ENCODE assay signal across 21 mouse cellular contexts in genomic region chr3:153636804-153637153, GRCm38 (mm10).
DNase-seq lines count a peak whose midpoint lies in the region; ATAC-seq and TF ChIP-seq lines count a peak whose summit lies in the region.
"Had no signal": no experiment of that assay in that cellular context is flagged by ENCODE, and none has a peak within 500 bp of the region (broad histone marks: within the 10 kb centered on the region; RNA-seq: fewer than 3 reads in every experiment).

No protein-coding gene starts in this region.

- H3K27ac ChIP-seq in hindbrain, embryonic 15.5 days (replicated peaks) = peak overlapping the region; percentile 49; the same call in 1 of the 2 replicates
- no peak overlapping the region for H3K27ac ChIP-seq in hindbrain, embryonic 10.5 days
- H3K27ac ChIP-seq in liver, embryonic 13.5 days = no peak overlapping the region
- no peak overlapping the region for H3K27ac ChIP-seq in liver, postnatal 0 days (ENCODE audit: low read depth)
- H3K27ac ChIP-seq in MEL (ENCODE audit: control insufficient read depth, low read depth, low read length) = no peak overlapping the region
- peak overlapping the region; percentile 44; the same call in 1 of the 2 replicates for H3K27ac ChIP-seq in embryonic facial prominence, embryonic 14.5 days (replicated peaks; ENCODE audit: low read depth, low read length)
- H3K27ac ChIP-seq: heart, embryonic 10.5 days; lung, embryonic 15.5 days; macrophage had no signal

- DNase-seq in hindbrain, embryonic 10.5 days (ENCODE audit: low spot score) = no peak
- DNase-seq in liver, embryonic 13.5 days = no peak
- DNase-seq in liver, postnatal 0 days = no peak
- DNase-seq in MEL (ENCODE audit: low read depth, low spot score) (peak; percentile 34), MN1 (ENCODE audit: low spot score) (no peak)
- no peak for DNase-seq in embryonic facial prominence, embryonic 14.5 days (ENCODE audit: low spot score)
- DNase-seq in heart, adult 9 months (ENCODE audit: low spot score in 2 of 2) = no peak
- DNase-seq: adrenal gland, postnatal 25 days; cerebellum, adult 11 months; embryo, embryonic 11 days; gastrocnemius, postnatal 36 days; heart, postnatal 10 days; kidney, adult 8-10 months; retina, postnatal 1 day; thymus, adult 2 months had no signal

- no peaks in the 10 kb centered on the region for H3K27me3 ChIP-seq in hindbrain, embryonic 15.5 days
- no peaks in the 10 kb centered on the region for H3K27me3 ChIP-seq in hindbrain, embryonic 10.5 days (ENCODE audit: insufficient read depth, poor library complexity, severe bottlenecking)
- no peaks in the 10 kb centered on the region for H3K27me3 ChIP-seq in liver, embryonic 13.5 days
- no peaks in the 10 kb centered on the region for H3K27me3 ChIP-seq in liver, postnatal 0 days (ENCODE audit: insufficient read depth, low read length)
- no peaks in the 10 kb centered on the region for H3K27me3 ChIP-seq in MEL (ENCODE audit: control insufficient read depth in 1 of 2, insufficient read depth in 2 of 2, low read length in 2 of 2)
- H3K27me3 ChIP-seq in embryonic facial prominence, embryonic 14.5 days (replicated peaks; ENCODE audit: control insufficient read depth, insufficient read depth, low read length) = no peaks in the 10 kb centered on the region
- H3K27me3 ChIP-seq: lung, embryonic 15.5 days had no signal

- H3K9ac ChIP-seq in hindbrain, embryonic 15.5 days = no peak overlapping the region
- no peak overlapping the region for H3K9ac ChIP-seq in liver, embryonic 13.5 days
- no peak overlapping the region for H3K9ac ChIP-seq in liver, postnatal 0 days (replicated peaks)
- no peak overlapping the region for H3K9ac ChIP-seq in MEL (ENCODE audit: control insufficient read depth, low read depth, low read length, poor library complexity, severe bottlenecking)
- H3K9ac ChIP-seq in embryonic facial prominence, embryonic 14.5 days (ENCODE audit: low read depth, low read length) = no peak overlapping the region
- H3K9ac ChIP-seq: lung, embryonic 15.5 days had no signal

- ATAC-seq in hindbrain, embryonic 15.5 days (ENCODE audit: low FRiP score, low read depth) = no peak
- ATAC-seq in liver, embryonic 13.5 days (ENCODE audit: low read depth) = 0 out of 2 replicates have a peak, but pooled peaks have one; percentile 15
- ATAC-seq in liver, postnatal 0 days = no peak
- ATAC-seq in embryonic facial prominence, embryonic 14.5 days (ENCODE audit: low read depth) = no peak
- ATAC-seq: inflammation-experienced regulatory T-cells, adult 6 months had no signal

- H3K79me2 ChIP-seq in MEL (ENCODE audit: control insufficient read depth, insufficient read depth, low read length, poor library complexity) = peaks cover 3% of the 10 kb centered on the region; the same call in 1 of the 2 replicates

- H3K36me3 ChIP-seq in hindbrain, embryonic 15.5 days = no peaks in the 10 kb centered on the region
- H3K36me3 ChIP-seq in hindbrain, embryonic 10.5 days = no peaks in the 10 kb centered on the region
- no peaks in the 10 kb centered on the region for H3K36me3 ChIP-seq in liver, embryonic 13.5 days
- H3K36me3 ChIP-seq in liver, postnatal 0 days (replicated peaks; ENCODE audit: insufficient read depth, low read length) = no peaks in the 10 kb centered on the region
- H3K36me3 ChIP-seq in MEL (ENCODE audit: control insufficient read depth in 1 of 2, insufficient read depth in 2 of 2, low read length in 2 of 2) = peaks cover 2% of the 10 kb centered on the region in 2 experiments
- H3K36me3 ChIP-seq in embryonic facial prominence, embryonic 14.5 days (ENCODE audit: control insufficient read depth, insufficient read depth, low read length) = no peaks in the 10 kb centered on the region
- H3K36me3 ChIP-seq: heart, embryonic 10.5 days; lung, embryonic 15.5 days had no signal

- TF ChIP-seq EP300 in liver, postnatal 0 days (IDR thresholded peaks at IDR 0.05; ENCODE audit: low read depth) = no peak
- no peak for TF ChIP-seq EP300 in MEL (IDR thresholded peaks at IDR 0.05; ENCODE audit: low read depth in 1 of 2, low read length in 2 of 2)

- H3K9me3 ChIP-seq in hindbrain, embryonic 15.5 days = no peaks in the 10 kb centered on the region
- H3K9me3 ChIP-seq in hindbrain, embryonic 10.5 days = no peaks in the 10 kb centered on the region
- no peaks in the 10 kb centered on the region for H3K9me3 ChIP-seq in liver, embryonic 13.5 days (replicated peaks)
- no peaks in the 10 kb centered on the region for H3K9me3 ChIP-seq in liver, postnatal 0 days (ENCODE audit: low read length)
- H3K9me3 ChIP-seq in MEL (replicated peaks; ENCODE audit: insufficient read depth, low read length) = no peaks in the 10 kb centered on the region
- H3K9me3 ChIP-seq in embryonic facial prominence, embryonic 14.5 days (ENCODE audit: control insufficient read depth, low read length) = no peaks in the 10 kb centered on the region
- H3K9me3 ChIP-seq: heart, embryonic 10.5 days; lung, embryonic 15.5 days had no signal

- peaks cover 1% of the 10 kb centered on the region; the same call in 1 of the 2 replicates for H3K4me1 ChIP-seq in hindbrain, embryonic 15.5 days (replicated peaks)
- peaks cover 27% of the 10 kb centered on the region for H3K4me1 ChIP-seq in hindbrain, embryonic 10.5 days (replicated peaks)
- H3K4me1 ChIP-seq in liver, embryonic 13.5 days (replicated peaks) = peaks cover 19% of the 10 kb centered on the region
- H3K4me1 ChIP-seq in liver, postnatal 0 days (ENCODE audit: insufficient read depth) = no peaks in the 10 kb centered on the region
- H3K4me1 ChIP-seq in MEL (ENCODE audit: control insufficient read depth in 1 of 2, insufficient read depth in 2 of 2, low read length in 2 of 2) = peaks cover 0 to 3% of the 10 kb centered on the region in 2 experiments; a peak in 2 of 4 replicates
- peaks cover 3% of the 10 kb centered on the region; the same call in 1 of the 2 replicates for H3K4me1 ChIP-seq in embryonic facial prominence, embryonic 14.5 days (ENCODE audit: control insufficient read depth, insufficient read depth, low read length)

- TF ChIP-seq RAD21 in MEL (IDR thresholded peaks at IDR 0.05; ENCODE audit: low read depth, low read length) = no peak

- no peak overlapping the region for H3K4me3 ChIP-seq in hindbrain, embryonic 15.5 days
- H3K4me3 ChIP-seq in hindbrain, embryonic 10.5 days = no peak overlapping the region
- no peak overlapping the region for H3K4me3 ChIP-seq in liver, embryonic 13.5 days (replicated peaks)
- H3K4me3 ChIP-seq in liver, postnatal 0 days (ENCODE audit: low read depth, low read length) = no peak overlapping the region
- no peak overlapping the region for H3K4me3 ChIP-seq in MEL (ENCODE audit: control insufficient read depth in 1 of 2, insufficient read depth in 1 of 2, low read depth in 2 of 2, low read length in 2 of 2)
- H3K4me3 ChIP-seq in embryonic facial prominence, embryonic 14.5 days (ENCODE audit: low read depth, low read length) = no peak overlapping the region
- H3K4me3 ChIP-seq: heart, embryonic 10.5 days; lung, embryonic 15.5 days; myocyte had no signal

- TF ChIP-seq CTCF in liver, postnatal 0 days (IDR thresholded peaks at IDR 0.05; ENCODE audit: low read depth) = no peak
- no peak for TF ChIP-seq CTCF in MEL (IDR thresholded peaks at IDR 0.05 in 2 of 3, conservative IDR thresholded peaks at IDR 0.05 in 1 of 3; ENCODE audit: control insufficient read depth in 1 of 3, insufficient read depth in 1 of 3, low read depth in 2 of 3, low read length in 3 of 3, poor library complexity in 1 of 3, severe bottlenecking in 1 of 3)

- TF ChIP-seq POLR2A in MEL (IDR thresholded peaks at IDR 0.05; ENCODE audit: control insufficient read depth in 1 of 2, insufficient read depth in 1 of 2, low read depth in 1 of 2, low read length in 2 of 2, poor library complexity in 1 of 2) = no peak

- H3K4me2 ChIP-seq in hindbrain, embryonic 15.5 days = no peak overlapping the region
- no peak overlapping the region for H3K4me2 ChIP-seq in liver, embryonic 13.5 days
- no peak overlapping the region for H3K4me2 ChIP-seq in liver, postnatal 0 days (ENCODE audit: low read depth, low read length)
- no peak overlapping the region for H3K4me2 ChIP-seq in embryonic facial prominence, embryonic 14.5 days (ENCODE audit: low read depth, low read length)
- H3K4me2 ChIP-seq: lung, embryonic 15.5 days had no signal

- 84% methylated on average over 7 of the region's 7 CpGs for WGBS in hindbrain, embryonic 15.5 days
- 80% methylated on average over 7 of the region's 7 CpGs for WGBS in hindbrain, embryonic 10.5 days
- 36% methylated on average over 7 of the region's 7 CpGs for WGBS in liver, embryonic 13.5 days (ENCODE audit: insufficient replicate concordance)
- WGBS in liver, postnatal 0 days (ENCODE audit: insufficient replicate concordance) = 40% methylated on average over 7 of the region's 7 CpGs
- 75% methylated on average over 7 of the region's 7 CpGs for WGBS in embryonic facial prominence, embryonic 14.5 days

TF ChIP-seq in MEL, 35 proteins besides CTCF, POLR2A, EP300 and RAD21:
- TF ChIP-seq MAFK (IDR thresholded peaks at IDR 0.05; ENCODE audit: borderline replicate concordance, low read depth, low read length) (no peak), TAL1 (IDR thresholded peaks at IDR 0.05; ENCODE audit: low read length) (no peak), USF2 (IDR thresholded peaks at IDR 0.05; ENCODE audit: borderline replicate concordance in 1 of 2, insufficient read depth in 1 of 2, low read depth in 1 of 2, low read length in 2 of 2) (no peak), UBTF (IDR thresholded peaks at IDR 0.05; ENCODE audit: borderline replicate concordance, insufficient read depth, low read depth, low read length) (no peak), MEF2A (IDR thresholded peaks at IDR 0.05; ENCODE audit: extremely low read depth, insufficient replicate concordance, low read depth, low read length, poor library complexity, severe bottlenecking) (no peak), ETS1 (IDR thresholded peaks at IDR 0.05; ENCODE audit: low read depth, low read length) (no peak), ZMIZ1 (IDR thresholded peaks at IDR 0.05; ENCODE audit: low read depth, low read length) (no peak), ZNF384 (IDR thresholded peaks at IDR 0.05; ENCODE audit: low read depth, low read length) (no peak), TBP (IDR thresholded peaks at IDR 0.05; ENCODE audit: low read depth, low read length) (no peak), GABPA (IDR thresholded peaks at IDR 0.05; ENCODE audit: low read depth, low read length) (no peak), ELF1 (IDR thresholded peaks at IDR 0.05; ENCODE audit: low read depth, low read length) (no peak), ZC3H11A (IDR thresholded peaks at IDR 0.05; ENCODE audit: low read depth, low read length) (no peak), TCF12 (IDR thresholded peaks at IDR 0.05; ENCODE audit: low read depth, low read length) (no peak), POLR2AphosphoS2 (IDR thresholded peaks at IDR 0.05; ENCODE audit: low read length) (no peak), ZKSCAN1 (IDR thresholded peaks at IDR 0.05; ENCODE audit: low read depth, low read length) (no peak), KAT2A (conservative IDR thresholded peaks at IDR 0.05; ENCODE audit: low read depth, low read length) (no peak)

Comparison
In these comparisons a context has a peak if more than half of its experiments do, and no peak if none do; other contexts are left out.
1. H3K27ac ChIP-seq: peak in hindbrain, embryonic 15.5 days (single experiment) and embryonic facial prominence, embryonic 14.5 days (single experiment); none in hindbrain, embryonic 10.5 days (single experiment), liver, embryonic 13.5 days (single experiment), liver, postnatal 0 days (single experiment) and MEL (single experiment).